Mouse (Mus musculus) common myeloid progenitor, adult 5-6 weeks (primary cell): Measurements from ENCODE around the gene 4930470P17Rik. TPM values are rescaled to one million over a fixed set of nuclear protein-coding genes. Genes with fewer than 3 reads are reported as not detected.

ENCODE experiments used
- ATAC-seq: replicated peaks from 2 replicates; pipeline ENCODE4 v1.8.0; 2016; ENCODE audit warnings: low read depth, mild to moderate bottlenecking, moderate TSS enrichment, inconsistent platforms; ENCODE audit not compliant: poor library complexity, severe bottlenecking
- total RNA-seq: library from RNA; stranded (forward); fragments of 200-1000, 187-1606 nt; gene quantifications from 2 replicates; pipeline ENCODE4 v1.2.3, GENCODE M21; 2017

4930470P17Rik gene
- total RNA-seq, 1 experiment from 2014 or later = not detected

GRCm38 (mm10) chr2:170529766-170530165 is 72.1 kb downstream of the 4930470P17Rik start:
- no peak for ATAC-seq

Other genes starting within 250 kb of the 4930470P17Rik start
- 0.05 TPM in 1 of 2 replicates, not detected in the other for gene Bcas1, start 174.2 kb downstream of the 4930470P17Rik start, total RNA-seq
- 71.7 and 90.8 TPM in 2 replicates for gene Pfdn4, start 105.6 kb downstream of the 4930470P17Rik start, total RNA-seq
- not detected in 2 replicates for gene Cyp24a1, start 104.9 kb downstream of the 4930470P17Rik start, total RNA-seq
- not detected in 2 replicates for gene Dok5, start 129.8 kb upstream of the 4930470P17Rik start, total RNA-seq